Mouse (Mus musculus) urinary bladder, postnatal 14 days (tissue): ENCODE measurements around the gene 1810010H24Rik.
A peak's percentile ranks its signal among the peaks of the same experiment; 100 is the strongest.
"Not testable (repeated sequence)": the region's sequence is repeated elsewhere in the genome, so short reads cannot be mapped to it uniquely, and the experiment has no call there.

ENCODE experiments used
- DNase-seq: peaks from one replicate; pipeline ENCODE4 v3.0.0; 2021; ENCODE audit warnings: low spot score

The 1810010H24Rik gene

GRCm38 (mm10) chr11:107025411-107026321 lies at the start of gene 1810010H24Rik:
Gene 1810010H24Rik, plus strand, starts transcription at chr11:107025681.
- DNase-seq = peak; percentile 29

GRCm38 (mm10) chr11:106976194-106976593 lies 49.3 kb upstream of the 1810010H24Rik start:
- DNase-seq = peak; percentile 28

GRCm38 (mm10) chr11:106980455-106980854 lies 45.0 kb upstream of the 1810010H24Rik start:
- DNase-seq = peak; percentile 58

GRCm38 (mm10) chr11:106981787-106982186 lies 43.7 kb upstream of the 1810010H24Rik start:
- no peak for DNase-seq

GRCm38 (mm10) chr11:106982351-106982750 lies 43.1 kb upstream of the 1810010H24Rik start:
- DNase-seq = no peak

GRCm38 (mm10) chr11:106985979-106986604 lies 39.4 kb upstream of the 1810010H24Rik start:
- not testable (repeated sequence) for DNase-seq

GRCm38 (mm10) chr11:106987384-106987783 lies 38.1 kb upstream of the 1810010H24Rik start:
- no peak for DNase-seq

GRCm38 (mm10) chr11:106994246-106995085 lies 31.0 kb upstream of the 1810010H24Rik start:
- no peak for DNase-seq

- not testable (repeated sequence) for DNase-seq
These were observed 29.0 kb upstream of the 1810010H24Rik start for GRCm38 (mm10) chr11:106996492-106996891.

GRCm38 (mm10) chr11:106997976-106998375 lies 27.5 kb upstream of the 1810010H24Rik start:
- no peak for DNase-seq

- peak; percentile 16 for DNase-seq
These were observed 26.8 kb upstream of the 1810010H24Rik start for GRCm38 (mm10) chr11:106998651-106999150.

- DNase-seq = peak; percentile 91
These were observed 26.1 kb upstream of the 1810010H24Rik start, which contains the start of gene Kpna2 for GRCm38 (mm10) chr11:106999151-106999948. Gene Kpna2, minus strand, starts transcription at chr11:106999541.

- no peak for DNase-seq
These were observed 25.4 kb upstream of the 1810010H24Rik start for GRCm38 (mm10) chr11:106999949-107000513.

- no peak for DNase-seq
These were observed 23.5 kb upstream of the 1810010H24Rik start for GRCm38 (mm10) chr11:107001760-107002675.

- DNase-seq = no peak
These were observed 19.9 kb upstream of the 1810010H24Rik start for GRCm38 (mm10) chr11:107005538-107005937.

GRCm38 (mm10) chr11:107010447-107010846 lies 15.0 kb upstream of the 1810010H24Rik start:
- DNase-seq = no peak

- DNase-seq = no peak
These were observed 14.3 kb upstream of the 1810010H24Rik start for GRCm38 (mm10) chr11:107011171-107011570.

- no peak for DNase-seq
These were observed 13.7 kb upstream of the 1810010H24Rik start for GRCm38 (mm10) chr11:107011669-107012323.
